Mouse (Mus musculus): ENCODE data around the gene Prkca. TPM values are rescaled to one million over a fixed set of nuclear protein-coding genes. Genes with fewer than 3 reads are reported as not detected.

The Prkca gene
- total and polyA plus RNA-seq, 2 experiments from 2014 or later = 7.9 to 32.0 TPM

GRCm38 (mm10) chr11:108190298-108190697 lies 153.4 kb downstream of the Prkca start:
- no peak for TF ChIP-seq CTCF (IDR thresholded peaks at IDR 0.05)
- Histone ChIP-seq H3K27me3 (ENCODE audit: insufficient read depth, low read length) (no peaks in the 10 kb centered on the region), H3K27ac (ENCODE audit: low read depth, low read length) (no peak overlapping the region), H3K4me2 (ENCODE audit: low read depth, low read length, poor library complexity, severe bottlenecking) (no peak overlapping the region), H3K9ac (replicated peaks; ENCODE audit: low read length, poor library complexity, severe bottlenecking) (no peak overlapping the region), H3K9me3 (ENCODE audit: low read length) (no peaks in the 10 kb centered on the region), H3K4me1 (ENCODE audit: insufficient read depth, low read length) (no peaks in the 10 kb centered on the region), H3K36me3 (ENCODE audit: insufficient read depth, low read length) (no peaks in the 10 kb centered on the region), H3K4me3 (ENCODE audit: low read depth, low read length) (no peak overlapping the region)
- no peak for DNase-seq (ENCODE audit: low spot score)
- 94% methylated on average over 6 of the region's 6 CpGs for WGBS
- ATAC-seq (ENCODE audit: low FRiP score) = no peak

- WGBS = 92% methylated on average over 3 of the region's 3 CpGs
- H3K4me2 ChIP-seq (ENCODE audit: low read depth, low read length, poor library complexity, severe bottlenecking) = no peak overlapping the region
- H3K36me3 ChIP-seq (ENCODE audit: insufficient read depth, low read length) = no peaks in the 10 kb centered on the region
- H3K4me3 ChIP-seq (ENCODE audit: low read depth, low read length) = no peak overlapping the region
- no peaks in the 10 kb centered on the region for H3K4me1 ChIP-seq (ENCODE audit: insufficient read depth, low read length)
- H3K27me3 ChIP-seq (ENCODE audit: insufficient read depth, low read length) = no peaks in the 10 kb centered on the region
- DNase-seq (ENCODE audit: low spot score) = no peak
- ATAC-seq (ENCODE audit: low FRiP score) = no peak
- H3K9ac ChIP-seq (replicated peaks; ENCODE audit: low read length, poor library complexity, severe bottlenecking) = no peak overlapping the region
- H3K9me3 ChIP-seq (ENCODE audit: low read length) = no peaks in the 10 kb centered on the region
- H3K27ac ChIP-seq (ENCODE audit: low read depth, low read length) = no peak overlapping the region
- TF ChIP-seq CTCF (IDR thresholded peaks at IDR 0.05) = no peak
These were observed 154.4 kb downstream of the Prkca start for GRCm38 (mm10) chr11:108189362-108189761.

GRCm38 (mm10) chr11:108182421-108182820 lies 161.3 kb downstream of the Prkca start:
- no peak for TF ChIP-seq CTCF (IDR thresholded peaks at IDR 0.05)
- H3K4me1 ChIP-seq (ENCODE audit: insufficient read depth, low read length) = peaks cover 3% of the 10 kb centered on the region; the same call in 1 of the 2 replicates
- H3K36me3 ChIP-seq (ENCODE audit: insufficient read depth, low read length) = no peaks in the 10 kb centered on the region
- H3K4me2 ChIP-seq (ENCODE audit: low read depth, low read length, poor library complexity, severe bottlenecking) = no peak overlapping the region
- H3K9me3 ChIP-seq (ENCODE audit: low read length) = no peaks in the 10 kb centered on the region
- no peak for ATAC-seq (ENCODE audit: low FRiP score)
- DNase-seq (ENCODE audit: low spot score) = no peak
- H3K27me3 ChIP-seq (ENCODE audit: insufficient read depth, low read length) = no peaks in the 10 kb centered on the region
- no peak overlapping the region for H3K4me3 ChIP-seq (ENCODE audit: low read depth, low read length)
- no peak overlapping the region for H3K9ac ChIP-seq (replicated peaks; ENCODE audit: low read length, poor library complexity, severe bottlenecking)
- WGBS = 76% methylated on average over 5 of the region's 5 CpGs
- H3K27ac ChIP-seq (ENCODE audit: low read depth, low read length) = no peak overlapping the region

- no peak overlapping the region for H3K4me2 ChIP-seq (ENCODE audit: low read depth, low read length, poor library complexity, severe bottlenecking)
- DNase-seq (ENCODE audit: low spot score) = no peak
- H3K27ac ChIP-seq (ENCODE audit: low read depth, low read length) = no peak overlapping the region
- H3K9me3 ChIP-seq (ENCODE audit: low read length) = no peaks in the 10 kb centered on the region
- no peak overlapping the region for H3K9ac ChIP-seq (replicated peaks; ENCODE audit: low read length, poor library complexity, severe bottlenecking)
- WGBS = 33% methylated on average over 10 of the region's 10 CpGs
- ATAC-seq (ENCODE audit: low FRiP score) = no peak
- peaks cover 3% of the 10 kb centered on the region; the same call in 1 of the 2 replicates for H3K4me1 ChIP-seq (ENCODE audit: insufficient read depth, low read length)
- H3K36me3 ChIP-seq (ENCODE audit: insufficient read depth, low read length) = no peaks in the 10 kb centered on the region
- H3K27me3 ChIP-seq (ENCODE audit: insufficient read depth, low read length) = no peaks in the 10 kb centered on the region
- no peak for TF ChIP-seq CTCF (IDR thresholded peaks at IDR 0.05)
- no peak overlapping the region for H3K4me3 ChIP-seq (ENCODE audit: low read depth, low read length)
These were observed 162.6 kb downstream of the Prkca start for GRCm38 (mm10) chr11:108181012-108181713.

- no peaks in the 10 kb centered on the region for H3K36me3 ChIP-seq (ENCODE audit: insufficient read depth, low read length)
- H3K27ac ChIP-seq (ENCODE audit: low read depth, low read length) = no peak overlapping the region
- DNase-seq (ENCODE audit: low spot score) (no peak), ATAC-seq (ENCODE audit: low FRiP score) (no peak)
- no peaks in the 10 kb centered on the region for H3K27me3 ChIP-seq (ENCODE audit: insufficient read depth, low read length)
- H3K4me3 ChIP-seq (ENCODE audit: low read depth, low read length) = no peak overlapping the region
- H3K9me3 ChIP-seq (ENCODE audit: low read length) = no peaks in the 10 kb centered on the region
- WGBS = 87% methylated on average over 5 of the region's 5 CpGs
- no peak overlapping the region for H3K4me2 ChIP-seq (ENCODE audit: low read depth, low read length, poor library complexity, severe bottlenecking)
- no peak for TF ChIP-seq CTCF (IDR thresholded peaks at IDR 0.05)
- no peak overlapping the region for H3K9ac ChIP-seq (replicated peaks; ENCODE audit: low read length, poor library complexity, severe bottlenecking)
- peaks cover 3% of the 10 kb centered on the region; the same call in 1 of the 2 replicates for H3K4me1 ChIP-seq (ENCODE audit: insufficient read depth, low read length)
These were observed 164.9 kb downstream of the Prkca start for GRCm38 (mm10) chr11:108178802-108179201.

- no peak overlapping the region for H3K27ac ChIP-seq (ENCODE audit: low read depth, low read length)
- WGBS = 95% methylated on average over 3 of the region's 3 CpGs
- H3K4me1 ChIP-seq (ENCODE audit: insufficient read depth, low read length) = peaks cover 3% of the 10 kb centered on the region; the same call in 1 of the 2 replicates
- no peak overlapping the region for H3K4me3 ChIP-seq (ENCODE audit: low read depth, low read length)
- H3K36me3 ChIP-seq (ENCODE audit: insufficient read depth, low read length) = no peaks in the 10 kb centered on the region
- TF ChIP-seq CTCF (IDR thresholded peaks at IDR 0.05) = no peak
- DNase-seq (ENCODE audit: low spot score) = no peak
- no peak for ATAC-seq (ENCODE audit: low FRiP score)
- no peak overlapping the region for H3K9ac ChIP-seq (replicated peaks; ENCODE audit: low read length, poor library complexity, severe bottlenecking)
- no peaks in the 10 kb centered on the region for H3K9me3 ChIP-seq (ENCODE audit: low read length)
- H3K27me3 ChIP-seq (ENCODE audit: insufficient read depth, low read length) = no peaks in the 10 kb centered on the region
- no peak overlapping the region for H3K4me2 ChIP-seq (ENCODE audit: low read depth, low read length, poor library complexity, severe bottlenecking)
These were observed 165.5 kb downstream of the Prkca start for GRCm38 (mm10) chr11:108178258-108178657.
